Mouse (Mus musculus) liver, postnatal 0 days (tissue): Measurements from ENCODE around the gene Mlec.

Experiments used
- CTCF ChIP-seq: sonication (generic); IDR thresholded peaks from 2 replicates; pipeline ENCODE4 v1.5.1; 2016; ENCODE audit warnings: antibody characterized with exemption, low read depth
- EP300 ChIP-seq: IDR thresholded peaks from 2 replicates; pipeline ENCODE4 v1.6.1; 2016; ENCODE audit warnings: antibody characterized with exemption, low read depth, mild to moderate bottlenecking

DNA sequence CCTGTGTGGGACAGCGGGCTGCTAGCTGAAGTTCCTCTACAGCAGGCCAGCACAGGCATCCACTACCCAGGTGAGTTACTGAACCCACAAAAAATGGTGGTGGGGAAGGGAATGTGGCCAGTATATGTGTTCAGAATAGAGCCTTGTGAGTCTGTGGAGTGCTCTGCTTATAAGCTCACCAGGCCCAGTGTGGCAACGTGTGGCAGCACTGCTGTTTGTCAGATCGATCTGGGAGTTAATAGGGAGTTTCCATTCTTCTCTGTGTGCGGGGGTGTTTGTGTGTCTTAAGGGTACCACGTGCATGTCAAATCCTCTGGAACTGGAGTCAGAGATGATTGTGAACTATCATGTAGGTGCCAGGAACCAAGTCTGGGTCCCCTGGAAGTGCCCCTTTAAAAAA is 58.4 kb downstream of the Mlec start:
- TF ChIP-seq CTCF (no peak), EP300 (no peak)
